Mouse (Mus musculus): ENCODE measurements around the gene Ascc3.

DNA sequence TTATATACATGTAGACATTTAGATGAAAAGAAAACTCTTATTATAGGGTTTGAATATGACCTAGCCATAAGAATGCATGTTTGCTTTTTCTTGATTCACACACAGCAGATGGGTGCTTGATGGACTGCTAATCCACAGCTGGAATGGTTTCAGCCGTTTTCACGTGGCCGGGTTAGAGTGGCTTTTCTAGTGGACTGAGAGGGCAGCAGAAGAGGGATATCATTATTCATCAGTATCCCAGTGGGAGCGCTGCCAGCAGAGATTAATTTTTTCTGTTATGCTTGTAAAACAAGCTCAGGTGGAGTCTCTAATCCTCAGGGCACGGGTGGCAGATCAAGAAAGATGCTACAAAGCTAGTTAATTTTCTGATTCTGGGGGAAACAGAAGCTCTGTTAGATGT lies 200.4 kb downstream of the Ascc3 start:
- TF ChIP-seq GATA1 (IDR thresholded peaks at IDR 0.05; ENCODE audit: borderline replicate concordance, low read length), result no peak
- TF ChIP-seq FLI1 (IDR thresholded peaks at IDR 0.05; ENCODE audit: low read length), result no peak
